In the genomic region with DNA sequence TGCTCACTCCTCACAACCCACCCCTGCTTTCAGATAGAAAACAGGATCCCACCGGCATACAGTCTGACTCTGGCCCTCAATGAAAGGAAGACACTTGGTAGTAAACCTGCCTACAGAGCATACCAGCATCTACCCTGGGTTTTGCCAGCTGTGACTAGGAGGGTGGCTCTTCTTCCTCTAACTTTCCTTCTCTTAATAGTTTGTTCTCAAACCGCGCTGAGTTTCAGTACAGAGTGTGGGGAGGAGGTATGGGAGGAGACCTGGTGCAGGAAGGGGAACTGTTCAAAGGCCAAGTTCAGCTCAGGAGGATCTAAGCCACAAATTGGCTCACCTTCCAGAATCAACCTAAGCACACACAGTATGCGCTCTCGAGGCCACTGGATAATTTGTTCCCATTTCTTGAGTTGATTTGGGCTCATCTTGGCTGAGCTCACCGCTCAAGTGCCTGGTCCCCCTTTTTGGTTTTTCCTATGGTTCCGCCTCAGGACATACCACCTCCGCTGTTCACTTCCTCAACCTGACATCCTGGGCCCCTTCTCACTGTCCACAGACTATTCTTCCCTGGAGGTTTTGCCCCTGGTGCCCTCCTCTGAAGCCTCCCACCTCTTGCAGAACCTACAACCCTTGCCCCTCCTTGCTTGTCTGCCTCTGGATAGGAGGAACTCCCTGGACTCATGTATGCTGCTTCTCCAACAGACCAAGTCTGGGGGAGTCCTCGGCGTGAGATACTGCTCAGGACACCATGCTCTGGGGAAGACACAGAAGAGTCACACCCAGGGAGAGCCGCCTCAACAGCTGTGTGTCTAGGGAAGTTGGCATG, we compare ENCODE assay signal across 19 mouse cellular contexts. TPM values are rescaled to one million over a fixed set of nuclear protein-coding genes. Genes with fewer than 3 reads are reported as not detected.
DNase-seq lines count a peak whose midpoint lies in the region; ATAC-seq and TF ChIP-seq lines count a peak whose summit lies in the region.
"Had no signal": no experiment of that assay in that cellular context is flagged by ENCODE, and none has a peak within 500 bp of the region (broad histone marks: within the 10 kb centered on the region; RNA-seq: fewer than 3 reads in every experiment).

No protein-coding gene starts in this region.

- no peaks in the 10 kb centered on the region for H3K27me3 ChIP-seq in kidney, embryonic 16.5 days (ENCODE audit: insufficient read depth, low read length)
- H3K27me3 ChIP-seq: hindbrain, embryonic 15.5 days; limb, embryonic 13.5 days had no signal

- no peaks in the 10 kb centered on the region for H3K4me1 ChIP-seq in kidney, embryonic 16.5 days (ENCODE audit: insufficient read depth, low read length)
- H3K4me1 ChIP-seq: forebrain, embryonic 10.5 days; hindbrain, embryonic 15.5 days; limb, embryonic 13.5 days; midbrain, embryonic 10.5 days had no signal

- intact Hi-C loops in gastrocnemius, adult 2 months (cut with DNase I), result no loop called here

- H3K27ac ChIP-seq in kidney, embryonic 16.5 days (ENCODE audit: low read length), result no peak overlapping the region
- no peak overlapping the region for H3K27ac ChIP-seq in gastrocnemius, adult 2 months
- H3K27ac ChIP-seq: forebrain, embryonic 10.5 days; hindbrain, embryonic 15.5 days; limb, embryonic 13.5 days; midbrain, embryonic 10.5 days had no signal

- H3K4me3 ChIP-seq in kidney, embryonic 16.5 days (ENCODE audit: low read length), result no peak overlapping the region
- H3K4me3 ChIP-seq in gastrocnemius, adult 2 months, result no peak overlapping the region
- H3K4me3 ChIP-seq: forebrain, embryonic 10.5 days; hindbrain, embryonic 15.5 days; limb, embryonic 13.5 days; midbrain, embryonic 10.5 days had no signal

- no peaks in the 10 kb centered on the region for H3K9me3 ChIP-seq in kidney, embryonic 16.5 days (ENCODE audit: low read length)
- H3K9me3 ChIP-seq: forebrain, embryonic 10.5 days; hindbrain, embryonic 15.5 days; limb, embryonic 13.5 days; midbrain, embryonic 10.5 days had no signal

- TF ChIP-seq CTCF in gastrocnemius, adult 2 months (IDR thresholded peaks at IDR 0.05), result no peak

- no peaks in the 10 kb centered on the region for H3K36me3 ChIP-seq in kidney, embryonic 16.5 days (ENCODE audit: insufficient read depth, low read length)
- H3K36me3 ChIP-seq: forebrain, embryonic 10.5 days; hindbrain, embryonic 15.5 days; limb, embryonic 13.5 days; midbrain, embryonic 10.5 days had no signal

- no peak for ATAC-seq in kidney, embryonic 16.5 days (ENCODE audit: low FRiP score, low TSS enrichment)
- ATAC-seq in activated CD4-positive, CD25-positive, alpha-beta regulatory T cell, adult 4 months, result peak; percentile 62

- DNase-seq in kidney, postnatal 36 days, result peak; percentile 21 to 49
- DNase-seq in CD4-positive helper T cell, adult 2 months (ENCODE audit: low read depth, low spot score), result peak; percentile 64
- DNase-seq in naive thymus-derived CD4-positive, alpha-beta T cell, adult 2 months (ENCODE audit: low read depth), result peak; percentile 77
- DNase-seq in gastrocnemius, adult 2 months, result no peak
- DNase-seq in left cerebral cortex, adult 9 months (ENCODE audit: low spot score in 2 of 2), result no peak
- no peak for DNase-seq in layer of hippocampus, adult 18-20 months (ENCODE audit: low spot score in 2 of 2)
- DNase-seq: embryo, embryonic 11 days; layer of hippocampus, adult 9-11 months; right cerebral cortex, postnatal 14 days had no signal

- WGBS in kidney, embryonic 16.5 days, result 83% methylated on average over 11 of the region's 11 CpGs

- H3K9ac ChIP-seq in kidney, embryonic 16.5 days (replicated peaks; ENCODE audit: low read length), result no peak overlapping the region
- H3K9ac ChIP-seq: hindbrain, embryonic 15.5 days; limb, embryonic 13.5 days had no signal

- H3K4me2 ChIP-seq in kidney, embryonic 16.5 days (replicated peaks; ENCODE audit: low read depth, low read length), result no peak overlapping the region
- H3K4me2 ChIP-seq: hindbrain, embryonic 15.5 days; limb, embryonic 13.5 days had no signal

RNA-seq across cellular contexts. Expression of a gene that starts 5.3 kb away (rescaled TPM):
- polyA plus RNA-seq in kidney, embryonic 16.5 days (2015; fragmentation: Nextera tagmentation; extraction: Ambion mirVana), result not detected in 2 replicates
- not detected for polyA plus RNA-seq in activated CD4-positive, CD25-positive, alpha-beta regulatory T cell, adult 4 months (2017; shearing (Covaris generic))
- not detected for total RNA-seq in gastrocnemius, adult 2 months (2021)
- not detected for total RNA-seq in layer of hippocampus, adult 18-20 months (2021)
- total RNA-seq: adrenal gland, adult 18-20 months; gastrocnemius, adult 8-10 months had no signal
- polyA plus RNA-seq: forebrain, embryonic 10.5 days; heart, embryonic 14.5 days; hindbrain, embryonic 15.5 days; limb, embryonic 13.5 days; midbrain, embryonic 10.5 days; neural tube, embryonic 14.5 days had no signal

Comparison
In these comparisons a context has a peak if more than half of its experiments do, and no peak if none do; other contexts are left out.
1. DNase-seq: peak in kidney, postnatal 36 days (2 of 2), CD4-positive helper T cell, adult 2 months (single experiment) and naive thymus-derived CD4-positive, alpha-beta T cell, adult 2 months (single experiment); none in gastrocnemius, adult 2 months (single experiment), left cerebral cortex, adult 9 months (0 of 2) and layer of hippocampus, adult 18-20 months (0 of 2).